Mouse (Mus musculus): ENCODE results near the gene Jagn1.

DNA sequence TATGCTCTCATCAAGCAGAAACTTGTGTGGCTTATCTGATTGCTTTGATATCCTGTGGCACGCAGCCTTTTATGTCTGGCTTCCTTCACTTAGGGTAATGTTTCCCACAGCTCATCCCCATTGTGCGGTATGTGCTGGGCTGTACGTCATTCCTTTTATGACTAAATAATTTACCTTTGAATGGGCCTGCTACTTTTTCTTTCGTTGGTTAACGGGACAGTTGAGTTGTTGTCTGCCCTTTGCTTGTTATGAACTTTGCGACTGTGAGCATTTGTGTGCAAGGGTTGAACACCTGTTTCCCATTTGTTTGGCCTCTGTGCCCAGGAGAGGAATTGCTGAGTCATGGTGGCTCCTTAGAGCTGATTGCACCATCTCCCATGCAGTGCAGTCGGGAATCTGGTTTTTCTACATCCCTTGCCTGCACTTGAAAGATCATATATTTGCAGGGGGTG, 44.8 kb downstream of the Jagn1 start:
- TF ChIP-seq CTCF (conservative IDR thresholded peaks at IDR 0.05; ENCODE audit: low read length) (no peak), POU5F1 (IDR thresholded peaks at IDR 0.05; ENCODE audit: borderline replicate concordance, low read length) (no peak)
